Mouse (Mus musculus): ENCODE data around the gene Cggbp1.

DNA sequence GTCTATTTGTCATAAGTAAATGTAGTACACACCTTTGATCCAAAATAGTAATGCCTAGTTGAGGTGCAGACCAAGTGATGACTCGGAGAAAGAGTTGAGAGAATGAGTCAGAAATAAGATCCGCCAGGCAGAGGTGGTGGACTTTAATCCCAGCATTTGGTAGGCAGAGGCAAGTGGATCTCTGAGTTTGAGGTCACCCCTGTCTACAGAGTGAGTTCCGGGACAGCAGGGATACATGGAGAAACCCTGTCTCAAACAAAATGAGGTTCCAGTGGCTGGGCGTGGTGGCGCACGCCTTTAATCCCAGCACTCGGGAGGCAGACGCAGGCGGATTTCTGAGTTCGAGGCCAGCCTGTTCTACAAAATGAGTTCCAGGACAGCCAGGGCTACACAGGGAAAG is 23.6 kb downstream of the Cggbp1 start:
- TF ChIP-seq POLR2A (IDR thresholded peaks at IDR 0.05; ENCODE audit: extremely low read depth, insufficient read depth, low read length) (no peak), CTCF (IDR thresholded peaks at IDR 0.05; ENCODE audit: low read depth, low read length) (no peak)

Measured in liver, adult 2 months (tissue).